Mouse (Mus musculus): ENCODE measurements around the gene Ddx27.

Gene Ddx27

GRCm38 (mm10) chr2:167081639-167082038 lies 66.6 kb downstream of the Ddx27 start:
- DNase-seq (ENCODE audit: low spot score in 2 of 2): no peak
